Mouse (Mus musculus) G1E-ER4 (cell line): ENCODE data around the gene Als2cl. TPM values are rescaled to one million over a fixed set of nuclear protein-coding genes. Genes with fewer than 3 reads are reported as not detected.

ENCODE experiments used
- GATA1 ChIP-seq: IDR thresholded peaks from one replicate; pipeline ENCODE4 v1.8.0; 2012; ENCODE audit warnings: low read length, inconsistent platforms
- polyA plus RNA-seq: library from polyadenylated mRNA; stranded (reverse); fragments of >175 nt; gene quantifications from 2 replicates; pipeline ENCODE4 v1.2.3, GENCODE M21; 2012

Als2cl gene
- polyA plus RNA-seq, 1 experiment: not detected

GRCm38 (mm10) chr9:110873681-110874659 is 5.7 kb upstream of the Als2cl start:
- TF ChIP-seq GATA1: no peak

- TF ChIP-seq GATA1: no peak
Observed at GRCm38 (mm10) chr9:110874660-110875191, 4.9 kb upstream of the Als2cl start.

DNA sequence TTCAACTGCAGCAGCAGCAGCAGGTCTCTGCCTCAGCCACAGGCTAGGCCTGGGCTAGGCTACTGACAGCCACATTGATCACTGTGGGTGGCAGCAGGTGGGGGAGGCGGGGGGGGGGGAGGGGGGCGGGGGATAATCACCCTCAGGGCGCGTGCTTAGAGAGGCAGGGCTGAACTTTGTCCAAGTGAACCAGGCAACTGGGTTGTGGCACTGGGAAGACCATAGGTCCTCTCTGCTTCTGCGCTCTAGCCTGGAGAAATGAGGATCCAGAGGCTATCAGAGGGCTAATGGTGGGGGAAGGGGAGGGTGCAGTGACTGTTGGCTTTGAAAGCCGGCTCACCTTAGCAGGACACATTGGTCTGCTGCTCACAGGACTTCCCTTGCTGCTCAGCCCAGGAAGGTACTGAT is 4.4 kb upstream of the Als2cl start:
- no peak for TF ChIP-seq GATA1

DNA sequence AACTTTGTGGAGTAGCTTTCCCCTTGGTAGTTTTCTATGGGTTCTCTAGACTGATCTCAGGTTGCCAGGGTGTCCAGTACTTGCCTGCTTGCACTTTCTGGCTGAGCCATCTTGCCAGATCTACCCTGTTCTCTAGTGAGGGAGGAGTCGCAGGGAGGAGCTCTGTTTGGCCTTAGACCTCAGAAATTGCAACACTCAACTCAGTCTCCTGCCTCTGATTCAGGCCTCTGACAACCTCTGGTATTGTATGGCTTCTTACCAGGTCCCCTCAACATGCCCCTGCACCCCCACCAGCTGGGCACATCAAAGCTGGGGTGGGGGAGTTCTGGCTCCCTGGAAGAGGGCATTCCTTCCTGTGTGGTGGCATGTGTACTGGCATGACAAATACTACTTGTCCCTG is 2.3 kb upstream of the Als2cl start:
- no peak for TF ChIP-seq GATA1

- no peak for TF ChIP-seq GATA1
Observed at GRCm38 (mm10) chr9:110877888-110878287, 1.8 kb upstream of the Als2cl start.

- TF ChIP-seq GATA1: no peak
Observed at GRCm38 (mm10) chr9:110879998-110880561, 410 bp downstream of the Als2cl start, which contains the start of gene Tmie. Gene Tmie (minus strand): TSS chr9:110880113.

- TF ChIP-seq GATA1: no peak
Observed at GRCm38 (mm10) chr9:110880772-110881171, 1.1 kb downstream of the Als2cl start.

GRCm38 (mm10) chr9:110881953-110882352 is 2.3 kb downstream of the Als2cl start:
- TF ChIP-seq GATA1: no peak

GRCm38 (mm10) chr9:110887388-110888303 is 8.0 kb downstream of the Als2cl start:
- no peak for TF ChIP-seq GATA1

DNA sequence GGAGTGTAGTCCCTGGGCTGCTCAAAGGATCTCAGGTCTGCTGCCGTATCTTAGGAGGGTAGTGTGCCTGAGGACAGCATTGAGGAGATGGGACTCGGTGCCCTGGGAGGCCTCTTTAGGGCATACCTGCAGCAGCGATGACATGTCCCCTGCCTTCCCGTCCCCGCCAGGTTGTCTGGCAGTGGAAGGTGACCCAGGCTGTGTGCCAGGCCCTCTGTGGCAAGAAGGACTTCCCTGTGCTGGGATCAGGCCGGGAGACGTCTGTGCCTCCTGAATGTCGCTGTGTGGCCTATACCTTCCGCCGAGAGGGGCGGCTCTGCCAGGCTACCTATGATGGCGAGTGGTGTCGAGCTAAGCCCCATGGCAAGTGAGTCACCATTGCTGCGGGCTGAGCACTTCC is 9.3 kb downstream of the Als2cl start:
- no peak for TF ChIP-seq GATA1

- TF ChIP-seq GATA1: no peak
Observed at GRCm38 (mm10) chr9:110890026-110890783, 10.5 kb downstream of the Als2cl start.

DNA sequence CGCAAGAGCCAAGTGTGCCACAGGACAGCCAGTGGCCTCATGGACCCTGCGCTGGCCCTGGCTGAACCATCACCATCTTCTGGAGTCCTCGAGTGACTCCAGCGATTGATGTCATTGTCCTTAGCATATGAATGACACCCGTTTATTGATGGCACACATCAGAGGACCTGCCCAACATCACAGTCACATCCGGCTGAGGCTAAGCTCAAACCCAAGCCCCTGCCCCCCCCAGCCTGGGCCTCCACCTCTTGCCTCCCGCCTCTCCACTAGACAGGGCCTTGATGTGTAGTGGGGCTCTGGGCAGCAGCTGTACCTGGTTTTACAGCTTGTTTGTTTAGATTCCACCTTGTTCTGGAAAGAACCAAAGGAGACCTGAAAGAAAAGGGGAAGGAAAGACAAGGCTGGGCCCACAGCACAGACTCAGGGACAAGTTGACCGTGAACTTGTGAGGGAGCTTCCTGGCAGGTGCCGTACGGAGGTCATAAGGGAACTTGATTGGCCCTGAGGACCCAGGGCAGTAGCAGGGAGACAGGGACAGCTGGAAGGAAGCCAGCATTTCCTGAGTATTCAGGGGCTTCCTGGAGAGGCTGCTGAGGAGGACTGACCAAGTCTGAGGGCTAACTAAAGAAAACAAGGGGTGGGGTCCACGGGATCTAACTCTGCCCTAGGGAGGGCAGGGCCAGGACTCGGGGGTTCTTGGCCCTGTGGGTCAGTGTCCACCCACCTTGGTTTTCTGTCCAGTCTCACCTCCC is 11.6 kb downstream of the Als2cl start:
- TF ChIP-seq GATA1: no peak

DNA sequence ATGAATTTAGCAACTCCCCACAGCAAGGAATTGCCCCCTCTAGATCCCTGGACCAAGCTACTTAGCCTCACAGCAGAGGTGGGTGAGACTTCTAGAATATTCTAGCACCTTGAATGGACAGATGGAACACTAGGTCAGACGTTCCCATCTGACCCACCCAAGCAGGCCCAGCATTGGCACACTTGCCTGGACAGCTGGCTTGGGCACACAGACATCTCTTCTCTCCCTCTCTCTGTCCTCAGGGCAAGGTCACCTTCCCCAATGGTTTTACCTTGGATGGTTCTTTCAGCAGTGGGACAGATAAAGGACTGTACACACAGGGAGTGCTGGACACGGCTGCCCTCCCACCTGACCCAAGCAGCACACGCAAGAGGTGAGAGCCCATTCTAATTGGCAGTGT is 12.9 kb downstream of the Als2cl start:
- no peak for TF ChIP-seq GATA1

- no peak for TF ChIP-seq GATA1
Observed at GRCm38 (mm10) chr9:110893429-110893828, 13.8 kb downstream of the Als2cl start.
